Mouse (Mus musculus) small intestine, adult 2 months (tissue): ENCODE measurements around the gene Slc2a4. TPM values are rescaled to one million over a fixed set of nuclear protein-coding genes. Genes with fewer than 3 reads are reported as not detected.

ENCODE experiments used
- H3K27ac ChIP-seq: fragments of 200-500 bp; 2 replicates; pipeline ENCODE4 v1.5.1; 2012; ENCODE audit warnings: low read depth, low read length, control low read depth, inconsistent platforms; ENCODE audit not compliant: insufficient read depth
- H3K27me3 ChIP-seq: fragments of 200-500 bp; 2 replicates; pipeline ENCODE4 v1.6.1; 2012; ENCODE audit warnings: mild to moderate bottlenecking, moderate library complexity, low read length, inconsistent platforms; ENCODE audit not compliant: control insufficient read depth, insufficient read depth
- H3K36me3 ChIP-seq: fragments of 200-500 bp; 2 replicates; pipeline ENCODE4 v1.6.1; 2012; ENCODE audit warnings: mild to moderate bottlenecking, low read length, control low read depth, inconsistent platforms; ENCODE audit not compliant: control insufficient read depth, insufficient read depth
- H3K4me1 ChIP-seq: fragments of 200-500 bp; 2 replicates; pipeline ENCODE4 v1.6.1; 2012; ENCODE audit warnings: low read length, inconsistent platforms, mixed read lengths; ENCODE audit not compliant: control insufficient read depth, insufficient read depth, insufficient read length
- H3K4me3 ChIP-seq: fragments of 200-500 bp; 2 replicates; pipeline ENCODE4 v1.5.1; 2012; ENCODE audit warnings: low read depth, mild to moderate bottlenecking, control low read depth, inconsistent platforms, low read length, moderate library complexity
- CTCF ChIP-seq: fragments of 200-500 bp; IDR thresholded peaks from 2 replicates; pipeline ENCODE4 v1.5.1; 2012; ENCODE audit warnings: low read depth, mild to moderate bottlenecking, control low read depth, inconsistent platforms, low read length, moderate library complexity, mixed read lengths; ENCODE audit not compliant: insufficient replicate concordance, insufficient read length; ENCODE audit errors: extremely low read depth
- POLR2A ChIP-seq: fragments of 200-500 bp; IDR thresholded peaks from 2 replicates; pipeline ENCODE4 v1.6.1; 2012; ENCODE audit warnings: low read depth, mild to moderate bottlenecking, control low read depth, inconsistent platforms, low read length, moderate library complexity
- whole genome bisulfite sequencing: fragments of 180-500 bp; shearing (Covaris S2); methylation state at CpG from one replicate; pipeline ENCODE4 v1.1.7; 2018; 5-methylcytosine and 5-hydroxymethylcytosine counted together
- polyA plus RNA-seq: library from polyadenylated mRNA; depleted of rRNA; stranded (reverse); fragments of >200 nt; gene quantifications from 2 replicates; pipeline ENCODE4 v1.2.3, GENCODE M21; 2012; rRNA removed

Slc2a4 gene
- polyA plus RNA-seq, 1 experiment: 11.2 TPM

GRCm38 (mm10) chr11:69899870-69900269 lies 48.1 kb downstream of the Slc2a4 start:
- Histone ChIP-seq H3K4me1 (peaks cover 13% of the 10 kb centered on the region), H3K27me3 (no peaks in the 10 kb centered on the region), H3K36me3 (peaks cover 10% of the 10 kb centered on the region; the same call in 1 of the 2 replicates), H3K27ac (no peak overlapping the region), H3K4me3 (no peak overlapping the region)
- 36% methylated on average over 4 of the region's 4 CpGs for WGBS
- TF ChIP-seq POLR2A: no peak

- H3K4me3 ChIP-seq: peak within 1 kb of the TSS; percentile 45
- peak within 1 kb of the TSS; percentile 71; the same call in 1 of the 2 replicates for H3K27ac ChIP-seq
These were observed 52.7 kb downstream of the Slc2a4 start, which contains the start of gene Acap1 for GRCm38 (mm10) chr11:69895291-69895690. Acap1 (minus strand) TSS chr11:69895539.

GRCm38 (mm10) chr11:69894671-69895070 lies 53.3 kb downstream of the Slc2a4 start:
- TF ChIP-seq CTCF (no peak), POLR2A (no peak)
- H3K4me1 ChIP-seq: no peaks in the 10 kb centered on the region
- H3K36me3 ChIP-seq: no peaks in the 10 kb centered on the region
- H3K27me3 ChIP-seq: no peaks in the 10 kb centered on the region
- H3K4me3 ChIP-seq: peak overlapping the region; percentile 45
- WGBS: 70% methylated on average over 5 of the region's 5 CpGs
- H3K27ac ChIP-seq: 0 out of 2 replicates have a peak overlapping the region, but pooled peaks have one; percentile 31

More at GRCm38 (mm10) chr11:69895291-69895690, 52.7 kb downstream of the Slc2a4 start, which contains the start of gene Acap1:
- Histone ChIP-seq H3K27me3 (no peaks in the 10 kb centered on the region), H3K36me3 (no peaks in the 10 kb centered on the region), H3K4me1 (peaks cover under 1% of the 10 kb centered on the region; the same call in 1 of the 2 replicates)
- no peak for TF ChIP-seq POLR2A
- TF ChIP-seq CTCF: no peak
- whole genome bisulfite sequencing: 71% methylated on average over 4 of the region's 4 CpGs

Other genes with a start within 250 kb of the Slc2a4 start
- gene Polr2a, start 189.6 kb downstream of the Slc2a4 start, polyA plus RNA-seq: 22.5 and 62.3 TPM in 2 replicates
- gene Slc35g3, start 186.2 kb downstream of the Slc2a4 start, polyA plus RNA-seq: 0.08 and 0.16 TPM in 2 replicates
- 12.1 and 16.5 TPM in 2 replicates for gene Zbtb4, start 182.3 kb downstream of the Slc2a4 start, polyA plus RNA-seq
- gene Chrnb1, start 152.2 kb downstream of the Slc2a4 start, polyA plus RNA-seq: 5.5 and 8.7 TPM in 2 replicates
- 3.6 and 4.8 TPM in 2 replicates for gene Fgf11, start 146.3 kb downstream of the Slc2a4 start, polyA plus RNA-seq
- 30.5 and 63.0 TPM in 2 replicates for gene Tmem102, start 142.6 kb downstream of the Slc2a4 start, polyA plus RNA-seq
- gene Gm39566, start 132.9 kb downstream of the Slc2a4 start, polyA plus RNA-seq: not detected in 2 replicates
- gene Spem2, start 129.7 kb downstream of the Slc2a4 start, polyA plus RNA-seq: not detected in 2 replicates
- not detected in 2 replicates for gene Spem1, start 126.0 kb downstream of the Slc2a4 start, polyA plus RNA-seq
- gene Nlgn2, start 110.4 kb downstream of the Slc2a4 start, polyA plus RNA-seq: 11.1 and 12.0 TPM in 2 replicates
- gene Tmem256, start 109.7 kb downstream of the Slc2a4 start, polyA plus RNA-seq: 98.8 and 99.3 TPM in 2 replicates
- 14.6 and 29.3 TPM in 2 replicates for gene Plscr3, start 101.8 kb downstream of the Slc2a4 start, polyA plus RNA-seq
- gene Tnk1, start 89.5 kb downstream of the Slc2a4 start, polyA plus RNA-seq: 21.1 and 46.3 TPM in 2 replicates
- gene Tmem95, start 70.2 kb downstream of the Slc2a4 start, polyA plus RNA-seq: not detected in 2 replicates
- gene Kctd11, start 66.8 kb downstream of the Slc2a4 start, polyA plus RNA-seq: 1.6 and 2.8 TPM in 2 replicates
- gene Acap1, start 52.6 kb downstream of the Slc2a4 start, polyA plus RNA-seq: 7.3 and 11.6 TPM in 2 replicates
- gene 2810408A11Rik, start 47.2 kb downstream of the Slc2a4 start, polyA plus RNA-seq: 1.8 and 2.6 TPM in 2 replicates
- gene Neurl4, start 47.1 kb downstream of the Slc2a4 start, polyA plus RNA-seq: 17.3 and 23.9 TPM in 2 replicates
- 57.4 and 104 TPM in 2 replicates for gene Gps2, start 34.3 kb downstream of the Slc2a4 start, polyA plus RNA-seq
- gene Eif5a, start 26.2 kb downstream of the Slc2a4 start, polyA plus RNA-seq: 136 and 230 TPM in 2 replicates
- gene Ybx2, start 12.4 kb downstream of the Slc2a4 start, polyA plus RNA-seq: 10.6 and 11.4 TPM in 2 replicates
- gene Cldn7, start 16.6 kb upstream of the Slc2a4 start, polyA plus RNA-seq: 521 and 1,844 TPM in 2 replicates
- gene Ctdnep1, start 33.0 kb upstream of the Slc2a4 start, polyA plus RNA-seq: 59.7 and 116 TPM in 2 replicates
- gene Elp5, start 34.3 kb upstream of the Slc2a4 start, polyA plus RNA-seq: 24.4 and 37.8 TPM in 2 replicates
- 211 and 564 TPM in 2 replicates for gene Gabarap, start 43.0 kb upstream of the Slc2a4 start, polyA plus RNA-seq
- 5.7 and 12.4 TPM in 2 replicates for gene Phf23, start 47.6 kb upstream of the Slc2a4 start, polyA plus RNA-seq
- gene Dvl2, start 52.4 kb upstream of the Slc2a4 start, polyA plus RNA-seq: 5.2 and 7.4 TPM in 2 replicates
- 65.6 and 109 TPM in 2 replicates for gene Acadvl, start 67.2 kb upstream of the Slc2a4 start, polyA plus RNA-seq
- 5.3 and 5.5 TPM in 2 replicates for gene Dlg4, start 68.8 kb upstream of the Slc2a4 start, polyA plus RNA-seq
- not detected in 2 replicates for gene Asgr1, start 105.9 kb upstream of the Slc2a4 start, polyA plus RNA-seq
- 0.16 and 0.30 TPM in 2 replicates for gene Asgr2, start 144.5 kb upstream of the Slc2a4 start, polyA plus RNA-seq
- 0.93 and 1.6 TPM in 2 replicates for gene Mgl2, start 182.1 kb upstream of the Slc2a4 start, polyA plus RNA-seq
- 0.24 and 1.0 TPM in 2 replicates for gene Clec10a, start 208.0 kb upstream of the Slc2a4 start, polyA plus RNA-seq